Mouse (Mus musculus) spleen, postnatal 10 days (tissue): Measurements from ENCODE around the gene Eps15l1.

ENCODE experiments used
- DNase-seq, 2 experiments: peaks; one replicate each; pipeline ENCODE4 v3.0.0; 2021 to 2022; ENCODE audit warnings: low spot score in 2 of 2

Eps15l1 gene

GRCm38 (mm10) chr8:72421362-72422335, at the start of gene Eps15l1:
Gene Eps15l1, minus strand, starts transcription at chr8:72421460.
- peak; percentile 98 to 100 for DNase-seq

DNA sequence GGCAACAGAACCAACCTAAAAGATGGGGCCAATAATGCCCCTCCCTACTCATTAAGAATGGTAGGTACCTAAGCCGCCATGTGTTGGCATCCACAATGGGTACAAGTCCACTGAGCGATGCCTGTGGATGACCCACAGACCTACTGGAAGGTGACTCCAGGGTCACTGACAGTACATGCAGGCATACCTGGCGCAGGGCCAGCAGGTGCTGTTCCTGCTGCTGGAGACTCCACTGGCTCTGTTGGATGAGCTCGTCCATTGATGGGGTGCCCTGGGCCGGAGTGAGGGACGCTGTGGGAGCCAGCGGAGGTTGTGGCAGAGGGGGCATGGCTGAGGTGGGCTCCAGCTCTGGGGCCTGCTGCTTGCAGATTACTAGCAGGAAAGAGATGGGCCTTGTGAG, 49.4 kb upstream of the Eps15l1 start:
- no peak for DNase-seq

DNA sequence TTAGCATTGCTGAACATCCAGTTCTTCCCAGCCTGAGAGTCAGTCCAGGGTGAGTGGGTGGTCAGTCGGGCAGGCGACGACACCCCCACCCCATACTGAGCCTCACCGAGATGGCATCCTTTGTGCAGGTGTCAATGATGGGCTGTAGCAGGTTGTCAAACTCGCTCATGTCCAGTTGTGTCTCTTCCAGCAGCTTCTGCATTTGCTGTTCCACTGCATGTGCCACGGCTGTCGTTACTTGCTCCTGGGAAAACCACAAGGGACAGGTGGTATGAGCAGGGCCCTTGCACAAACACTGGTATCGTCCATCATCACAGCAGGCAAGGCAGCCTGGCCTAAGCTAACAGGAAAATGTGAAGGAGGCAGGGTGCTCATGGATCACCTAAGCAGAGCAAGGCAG, 48.7 kb upstream of the Eps15l1 start:
- no peak for DNase-seq

- DNase-seq: no peak
Measured at GRCm38 (mm10) chr8:72469243-72469642, 48.0 kb upstream of the Eps15l1 start.

DNA sequence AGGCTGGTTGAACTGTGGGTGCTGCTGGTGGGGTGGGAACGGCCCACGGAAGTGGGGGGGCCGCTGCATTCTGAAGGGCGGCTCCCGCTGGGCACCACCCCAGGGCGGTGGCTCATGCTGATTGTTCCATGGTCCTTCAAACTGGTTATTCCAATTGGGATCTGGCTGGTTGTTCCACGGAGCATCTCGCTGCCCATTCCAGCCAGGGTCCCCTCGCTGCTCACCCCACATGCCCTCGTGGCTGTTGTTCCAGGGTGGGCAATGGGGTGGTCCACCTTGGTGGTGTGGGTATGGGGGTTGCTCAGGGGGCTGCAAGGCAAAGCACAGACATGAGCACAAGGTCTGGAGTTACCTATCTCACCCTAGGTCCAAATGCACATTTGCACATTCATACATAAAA, 43.0 kb upstream of the Eps15l1 start:
- no peak for DNase-seq

DNA sequence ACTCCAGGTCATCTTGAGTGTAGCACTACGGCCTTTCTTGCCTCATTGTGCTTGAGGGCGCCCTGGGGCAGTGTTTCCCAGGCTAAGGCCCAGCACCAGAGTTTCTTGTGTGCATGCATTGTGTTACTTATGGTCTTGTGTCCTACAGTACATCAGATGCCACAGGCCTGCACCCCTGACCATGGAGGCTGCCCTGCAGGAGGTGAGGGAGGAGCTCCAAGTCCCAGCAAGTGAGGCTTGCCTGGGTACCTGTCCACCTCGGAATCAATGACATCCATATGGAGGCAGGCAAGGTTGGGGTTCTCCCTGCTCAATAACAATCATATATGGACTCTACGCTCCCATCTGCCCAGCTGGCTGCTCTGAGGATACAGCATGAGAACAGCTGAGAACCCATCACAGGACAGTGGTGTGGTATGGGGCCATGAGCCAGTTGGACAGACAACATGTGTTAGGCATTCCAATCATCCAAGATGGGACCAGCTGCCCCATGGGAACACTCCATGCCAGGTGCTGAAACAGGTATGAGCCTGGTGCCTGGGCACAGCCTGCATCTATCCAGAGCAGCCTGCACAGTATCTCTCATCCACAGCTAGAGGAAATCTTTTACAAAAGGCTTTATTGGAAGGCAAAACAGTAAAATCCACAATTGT, 38.7 kb upstream of the Eps15l1 start:
- no peak for DNase-seq

DNA sequence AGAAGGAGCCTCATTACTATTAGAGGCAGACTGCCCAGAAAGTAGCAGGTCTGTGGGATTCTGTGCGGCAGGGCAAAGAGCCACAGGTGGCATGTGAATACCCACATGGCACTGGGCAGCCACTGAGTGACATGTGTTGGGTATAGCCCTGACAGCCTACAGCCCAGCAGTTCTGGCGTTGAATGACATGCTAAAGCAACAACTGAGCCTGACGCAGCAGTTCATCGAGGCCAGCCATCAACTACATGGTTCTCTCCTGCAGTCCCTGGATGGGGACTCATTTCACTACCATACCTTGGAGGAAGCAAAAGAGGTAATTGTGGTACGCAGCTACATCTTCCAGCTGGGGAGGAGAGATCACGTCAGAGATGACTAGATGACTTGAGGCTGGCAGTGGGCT, 37.2 kb upstream of the Eps15l1 start:
- no peak for DNase-seq

- DNase-seq: no peak
Measured at GRCm38 (mm10) chr8:72457806-72458205, 36.5 kb upstream of the Eps15l1 start.

GRCm38 (mm10) chr8:72455317-72455716, 34.1 kb upstream of the Eps15l1 start:
- DNase-seq: no peak

- DNase-seq: no peak
Measured at GRCm38 (mm10) chr8:72453904-72454303, 32.6 kb upstream of the Eps15l1 start.

DNA sequence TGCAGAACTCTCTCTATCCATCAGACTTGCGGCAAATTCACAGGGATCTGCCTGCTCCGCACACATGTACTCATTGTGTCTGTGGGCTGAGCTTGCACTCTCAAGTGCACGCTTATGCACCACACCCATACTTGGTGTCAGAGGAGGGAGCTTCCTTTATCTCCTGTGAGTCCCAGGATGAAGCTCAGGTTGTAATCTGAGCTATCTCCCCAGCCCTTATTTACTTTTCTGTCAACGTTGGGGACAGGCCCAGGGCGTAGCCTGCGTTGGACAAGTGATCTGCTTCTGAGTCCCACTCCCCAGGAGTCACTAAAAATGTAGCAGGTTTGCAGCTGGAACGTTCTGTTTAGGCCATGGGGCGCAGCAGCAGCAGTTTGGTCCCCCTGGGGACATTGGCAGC, 30.3 kb upstream of the Eps15l1 start:
- DNase-seq: no peak

GRCm38 (mm10) chr8:72445071-72445470, 23.8 kb upstream of the Eps15l1 start:
- peak in 1 of 2 experiments; percentile 55 for DNase-seq

- no peak for DNase-seq
Measured at GRCm38 (mm10) chr8:72443994-72444350, 22.7 kb upstream of the Eps15l1 start.

GRCm38 (mm10) chr8:72443338-72443993, 22.2 kb upstream of the Eps15l1 start, which contains the start of the genes Calr3 and 1700030K09Rik:
Gene Calr3, minus strand, starts transcription at chr8:72443870.
Gene 1700030K09Rik, plus strand, starts transcription at chr8:72443880.
- peak; percentile 93 to 100 for DNase-seq

GRCm38 (mm10) chr8:72438248-72439015, 17.2 kb upstream of the Eps15l1 start:
- no peak for DNase-seq

GRCm38 (mm10) chr8:72434952-72435351, 13.7 kb upstream of the Eps15l1 start:
- peak; percentile 40 to 66 for DNase-seq

DNA sequence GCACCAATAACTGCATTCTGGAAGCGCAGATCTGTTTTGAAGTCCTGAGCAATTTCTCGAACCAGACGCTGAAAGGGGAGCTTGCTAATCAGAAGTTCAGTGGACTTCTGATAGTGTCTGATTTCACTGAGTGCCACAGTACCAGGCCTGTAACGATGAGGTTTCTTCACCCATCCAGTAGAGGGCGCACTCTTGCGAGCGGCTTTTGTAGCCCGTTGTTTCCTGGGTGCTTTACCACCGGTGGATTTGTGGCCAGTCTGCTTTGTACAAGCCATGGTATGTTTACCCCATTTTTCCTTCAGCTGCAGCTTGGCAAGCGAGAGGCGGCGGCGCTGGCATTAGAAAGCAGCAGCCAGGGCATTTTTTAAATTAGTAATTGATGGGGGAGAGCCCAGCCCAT, 8.4 kb upstream of the Eps15l1 start:
- peak; percentile 47 to 73 for DNase-seq

DNA sequence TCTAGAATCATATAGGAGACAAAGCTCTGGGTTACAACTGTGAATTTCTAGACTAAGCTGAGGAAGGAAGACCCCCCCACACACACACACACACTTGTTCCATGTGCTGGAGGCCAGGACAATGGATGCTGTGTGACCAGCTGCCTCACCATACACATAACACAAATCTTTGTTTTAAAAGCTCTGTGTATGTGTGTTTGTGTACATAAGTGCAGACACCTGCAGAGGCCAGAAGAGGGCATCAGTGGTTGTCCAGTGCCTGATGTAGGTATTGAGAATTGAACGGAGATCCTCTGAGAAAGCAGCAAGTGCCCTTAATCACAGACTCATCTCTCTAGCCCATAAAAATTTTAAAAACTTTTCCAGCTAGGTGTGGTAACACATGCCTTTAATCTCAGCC, 1.7 kb upstream of the Eps15l1 start:
- no peak for DNase-seq

- DNase-seq: peak; percentile 61 to 75
Measured at GRCm38 (mm10) chr8:72420571-72421361, 494 bp downstream of the Eps15l1 start.

DNA sequence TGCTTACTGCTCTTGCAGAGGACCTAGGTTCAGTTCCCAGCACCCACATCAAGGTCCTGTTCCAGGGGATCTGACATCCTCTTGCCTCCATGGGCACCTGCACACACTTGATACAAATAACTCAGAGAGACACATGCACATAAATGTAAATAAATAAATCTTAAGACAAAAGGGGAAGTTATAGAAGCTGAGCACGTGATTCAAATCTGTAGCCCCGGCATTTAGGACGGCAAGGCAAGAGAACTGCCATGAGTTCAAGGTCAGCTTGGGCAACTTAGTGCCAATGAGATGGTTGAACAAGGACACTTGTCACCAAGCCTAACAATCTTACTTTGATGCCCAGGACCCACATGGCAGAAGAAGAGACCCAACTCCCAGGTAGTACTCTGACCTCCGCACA, 3.2 kb downstream of the Eps15l1 start:
- DNase-seq: no peak

DNA sequence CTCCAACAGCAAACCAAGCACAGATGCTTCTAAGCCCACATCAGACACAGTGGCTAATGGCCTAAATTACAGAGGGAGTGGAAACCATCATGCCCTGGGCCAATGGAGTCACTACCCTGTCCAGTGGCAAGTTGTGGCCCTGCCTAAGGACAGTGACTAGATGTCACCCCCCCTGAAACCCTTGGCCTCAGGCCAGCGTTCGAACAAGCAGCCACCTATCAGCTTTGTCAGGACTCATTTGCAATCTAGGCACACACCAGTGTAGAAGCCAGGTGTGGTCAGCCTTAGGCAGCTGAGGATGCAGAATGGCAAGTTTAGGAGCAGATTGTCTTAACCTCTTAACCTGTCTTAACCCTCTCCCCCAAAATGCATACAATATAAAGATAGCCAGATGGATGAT, 6.0 kb downstream of the Eps15l1 start:
- DNase-seq: peak in 1 of 2 experiments; percentile 65
